Mouse (Mus musculus) heart, adult 2 months (tissue): Measurements from ENCODE around the gene Tbx6. TPM values are rescaled to one million over a fixed set of nuclear protein-coding genes. Genes with fewer than 3 reads are reported as not detected.
A peak's percentile ranks its signal among the peaks of the same experiment; 100 is the strongest.

Experiments used
- DNase-seq, 2 experiments: peaks; one replicate each; pipeline ENCODE4 v3.0.0; 2021
- H3K27ac ChIP-seq: fragments of 200-600 bp; 2 replicates; pipeline ENCODE4 v1.8.1; 2022
- H3K27me3 ChIP-seq: fragments of 200-500 bp; 2 replicates; pipeline ENCODE4 v1.6.1; 2012; ENCODE audit warnings: mild to moderate bottlenecking, low read length, inconsistent platforms, mixed read lengths; ENCODE audit not compliant: control insufficient read depth, insufficient read depth
- H3K36me3 ChIP-seq: fragments of 200-500 bp; 2 replicates; pipeline ENCODE4 v1.6.1; 2012; ENCODE audit warnings: low read length, inconsistent platforms; ENCODE audit not compliant: control insufficient read depth, insufficient read depth
- H3K4me1 ChIP-seq: fragments of 200-500 bp; 2 replicates; pipeline ENCODE4 v1.6.1; 2011; ENCODE audit warnings: low read length; ENCODE audit not compliant: control insufficient read depth, insufficient read depth
- H3K4me3 ChIP-seq: fragments of 200-600 bp; 2 replicates; pipeline ENCODE4 v1.8.1; 2022
- H3K79me2 ChIP-seq: fragments of 200-500 bp; replicated peaks from 2 replicates; pipeline ENCODE4 v1.6.1; 2012; ENCODE audit warnings: mild to moderate bottlenecking, inconsistent platforms, low read length, moderate library complexity, mixed read lengths; ENCODE audit not compliant: control insufficient read depth, insufficient read depth
- H3K9ac ChIP-seq: fragments of 200-500 bp; 2 replicates; pipeline ENCODE4 v1.6.1; 2012; ENCODE audit warnings: low read depth, mild to moderate bottlenecking, control low read depth, inconsistent platforms, low read length, mixed read lengths
- CTCF ChIP-seq: fragments of 200-600 bp; IDR thresholded peaks from 2 replicates; pipeline ENCODE4 v1.8.1; 2022; ENCODE audit warnings: antibody characterized with exemption, mild to moderate bottlenecking, moderate library complexity
- EP300 ChIP-seq: fragments of 200-500 bp; IDR thresholded peaks from 2 replicates; pipeline ENCODE4 v1.6.1; 2011; ENCODE audit warnings: low read depth, low read length, control low read depth; ENCODE audit not compliant: insufficient read depth
- POLR2A ChIP-seq: fragments of 200-500 bp; IDR thresholded peaks from 2 replicates; pipeline ENCODE4 v1.6.1; 2011; ENCODE audit warnings: mild to moderate bottlenecking, low read depth, low read length, control low read depth; ENCODE audit not compliant: insufficient read depth
- WGBS: fragments of 180-500 bp; shearing (Covaris S2); methylation state at CpG from one replicate; pipeline ENCODE4 v1.1.7; 2018; 5-methylcytosine and 5-hydroxymethylcytosine counted together
- intact Hi-C: fragments of 180-260 bp; cut with DNase I; formaldehyde crosslinking; loops from one replicate; pipeline ENCODE4 v1.15.1; 2025
- polyA plus RNA-seq: library from polyadenylated mRNA; depleted of rRNA; stranded (reverse); fragments of >200 nt; gene quantifications from 2 replicates; pipeline ENCODE4 v1.2.3, GENCODE M21; 2012
- total RNA-seq, 2 experiments: library from RNA; stranded (reverse); gene quantifications; 2 replicates each; pipeline ENCODE4 v1.2.3; 2021

The Tbx6 gene
- total and polyA plus RNA-seq, 3 experiments = 0.44 to 2.9 (median 0.66) TPM

- TF ChIP-seq EP300 = no peak
- Histone ChIP-seq H3K4me3 (no peak overlapping the region), H3K79me2 (no peaks in the 10 kb centered on the region), H3K27ac (no peak overlapping the region), H3K27me3 (no peaks in the 10 kb centered on the region), H3K4me1 (peaks cover 1% of the 10 kb centered on the region; the same call in 1 of the 2 replicates), H3K36me3 (no peaks in the 10 kb centered on the region), H3K9ac (no peak overlapping the region)
- no peak for DNase-seq
- intact Hi-C loops = no loop called here
- WGBS = 50% methylated on average over 4 of the region's 4 CpGs
These were observed 26.1 kb downstream of the Tbx6 start for GRCm38 (mm10) chr7:126807405-126807804.

GRCm38 (mm10) chr7:126808703-126809455 lies 27.6 kb downstream of the Tbx6 start:
- WGBS = 1% methylated on average over 43 of the region's 43 CpGs
- TF ChIP-seq EP300 (peak; percentile 78; the same call in 1 of the 2 replicates), POLR2A (peak; percentile 71), CTCF (peak; percentile 35; the same call in 1 of the 2 replicates)
- H3K4me3 ChIP-seq = peak overlapping the region; percentile 63
- H3K36me3 ChIP-seq = no peaks in the 10 kb centered on the region
- intact Hi-C loops = no loop called here
- H3K79me2 ChIP-seq = no peaks in the 10 kb centered on the region
- no peaks in the 10 kb centered on the region for H3K27me3 ChIP-seq
- DNase-seq = peak; percentile 91 to 92
- peak overlapping the region; percentile 67 for H3K27ac ChIP-seq
- peak overlapping the region; percentile 78 for H3K9ac ChIP-seq
- H3K4me1 ChIP-seq = peaks cover 1% of the 10 kb centered on the region; the same call in 1 of the 2 replicates

GRCm38 (mm10) chr7:126809723-126810369 lies 28.6 kb downstream of the Tbx6 start:
- TF ChIP-seq CTCF (no peak), EP300 (no peak), POLR2A (no peak)
- Histone ChIP-seq H3K4me3 (no peak overlapping the region), H3K27ac (peak overlapping the region; percentile 67), H3K79me2 (no peaks in the 10 kb centered on the region), H3K4me1 (peaks cover 1% of the 10 kb centered on the region; the same call in 1 of the 2 replicates), H3K36me3 (no peaks in the 10 kb centered on the region), H3K27me3 (no peaks in the 10 kb centered on the region), H3K9ac (no peak overlapping the region)
- intact Hi-C loops = no loop called here
- no peak for DNase-seq
- WGBS = 48% methylated on average over 5 of the region's 5 CpGs

- intact Hi-C loops = no loop called here
- no peak for TF ChIP-seq CTCF
- no peak overlapping the region for H3K27ac ChIP-seq
- H3K36me3 ChIP-seq = no peaks in the 10 kb centered on the region
- DNase-seq = no peak
- 43% methylated on average over 8 of the region's 8 CpGs for WGBS
- H3K4me1 ChIP-seq = no peaks in the 10 kb centered on the region
- no peak overlapping the region for H3K9ac ChIP-seq
- H3K4me3 ChIP-seq = no peak overlapping the region
- no peaks in the 10 kb centered on the region for H3K79me2 ChIP-seq
- H3K27me3 ChIP-seq = no peaks in the 10 kb centered on the region
These were observed 34.5 kb downstream of the Tbx6 start for GRCm38 (mm10) chr7:126815726-126816222.

- Histone ChIP-seq H3K27ac (no peak overlapping the region), H3K4me1 (no peaks in the 10 kb centered on the region), H3K9ac (no peak overlapping the region), H3K36me3 (no peaks in the 10 kb centered on the region), H3K4me3 (no peak overlapping the region), H3K79me2 (no peaks in the 10 kb centered on the region), H3K27me3 (no peaks in the 10 kb centered on the region)
- no peak for TF ChIP-seq CTCF
- no peak for TF ChIP-seq POLR2A
- TF ChIP-seq EP300 = no peak
- intact Hi-C loops = no loop called here
- 70% methylated on average over 8 of the region's 8 CpGs for WGBS
- DNase-seq = peak in 1 of 2 experiments; percentile 45
These were observed 35.2 kb downstream of the Tbx6 start for GRCm38 (mm10) chr7:126816494-126816893.

- no peak for DNase-seq
- no peaks in the 10 kb centered on the region for H3K27me3 ChIP-seq
- 81% methylated on average over 7 of the region's 7 CpGs for WGBS
- H3K9ac ChIP-seq = no peak overlapping the region
- TF ChIP-seq POLR2A = no peak
- TF ChIP-seq CTCF = no peak
- TF ChIP-seq EP300 = no peak
- intact Hi-C loops = no loop called here
- H3K4me3 ChIP-seq = no peak overlapping the region
- no peaks in the 10 kb centered on the region for H3K36me3 ChIP-seq
- H3K4me1 ChIP-seq = peaks cover 6% of the 10 kb centered on the region
- H3K27ac ChIP-seq = no peak overlapping the region
- H3K79me2 ChIP-seq = no peaks in the 10 kb centered on the region
These were observed 36.3 kb downstream of the Tbx6 start for GRCm38 (mm10) chr7:126817595-126817994.
